Mouse (Mus musculus) cerebellum, adult (tissue): ENCODE data around the gene Fam234b.
A peak's percentile ranks its signal among the peaks of the same experiment; 100 is the strongest.

Source experiments
- ATAC-seq: cut with Nextera tagmentation; 2 replicates; pipeline ENCODE4 v1.9.2; 2017; ENCODE audit warnings: mild to moderate bottlenecking, moderate library complexity, mixed read lengths; ENCODE audit not compliant: insufficient number of reproducible peaks, low FRiP score, low TSS enrichment

The Fam234b gene

GRCm38 (mm10) chr6:135212666-135213065, 14.9 kb downstream of the Fam234b start:
- no peak for ATAC-seq

- no peak for ATAC-seq
These were observed 20.6 kb downstream of the Fam234b start for GRCm38 (mm10) chr6:135218330-135218729.

GRCm38 (mm10) chr6:135219916-135220315, 22.1 kb downstream of the Fam234b start:
- no peak for ATAC-seq

- no peak for ATAC-seq
These were observed 26.1 kb downstream of the Fam234b start for GRCm38 (mm10) chr6:135223786-135224416.

- no peak for ATAC-seq
These were observed 30.7 kb downstream of the Fam234b start for GRCm38 (mm10) chr6:135228465-135228941.

GRCm38 (mm10) chr6:135230586-135230985, 32.8 kb downstream of the Fam234b start:
- no peak for ATAC-seq

GRCm38 (mm10) chr6:135232443-135233182, 34.8 kb downstream of the Fam234b start:
- ATAC-seq, result no peak

- no peak for ATAC-seq
These were observed 38.0 kb downstream of the Fam234b start for GRCm38 (mm10) chr6:135235742-135236141.

GRCm38 (mm10) chr6:135236576-135236975, 38.8 kb downstream of the Fam234b start:
- no peak for ATAC-seq

- no peak for ATAC-seq
These were observed 39.5 kb downstream of the Fam234b start for GRCm38 (mm10) chr6:135237326-135237725.

GRCm38 (mm10) chr6:135238211-135238610, 40.4 kb downstream of the Fam234b start:
- no peak for ATAC-seq

GRCm38 (mm10) chr6:135240361-135240760, 42.6 kb downstream of the Fam234b start:
- ATAC-seq, result no peak

GRCm38 (mm10) chr6:135245586-135245985, 47.8 kb downstream of the Fam234b start:
- ATAC-seq, result no peak

GRCm38 (mm10) chr6:135247861-135248260, 50.1 kb downstream of the Fam234b start:
- ATAC-seq, result no peak

GRCm38 (mm10) chr6:135249846-135250531, 52.2 kb downstream of the Fam234b start:
- 0 out of 2 replicates have a peak, but pooled peaks have one; percentile 21 for ATAC-seq

- no peak for ATAC-seq
These were observed 53.3 kb downstream of the Fam234b start for GRCm38 (mm10) chr6:135250926-135251699.

- no peak for ATAC-seq
These were observed 54.3 kb downstream of the Fam234b start for GRCm38 (mm10) chr6:135251849-135252727.

GRCm38 (mm10) chr6:135252728-135253077, 54.9 kb downstream of the Fam234b start:
- ATAC-seq, result no peak

- ATAC-seq, result no peak
These were observed 56.4 kb downstream of the Fam234b start, which contains the start of gene Gsg1 for GRCm38 (mm10) chr6:135254153-135254552. Gsg1 (minus strand) TSS chr6:135254351.
